ENCODE assay signal across 8 mouse cellular contexts in the genomic region with DNA sequence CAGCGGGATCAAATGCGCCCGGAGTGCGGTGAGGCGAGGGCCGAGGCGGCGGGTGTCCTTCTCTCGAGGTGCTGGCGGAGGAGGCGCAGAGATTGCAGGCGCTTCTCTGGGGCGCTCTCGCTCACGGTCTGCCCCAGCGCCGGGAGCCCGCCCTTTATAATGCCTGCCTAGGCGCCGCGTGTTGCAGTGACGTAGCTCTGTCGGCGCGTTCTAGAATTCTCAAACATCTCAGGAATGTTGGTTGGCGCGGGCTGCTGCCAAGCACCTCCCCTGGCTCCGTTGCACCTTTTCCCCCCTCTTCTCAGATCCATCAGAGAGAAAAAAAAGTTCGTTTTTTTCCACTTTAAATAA. TPM values are rescaled to one million over a fixed set of nuclear protein-coding genes. Genes with fewer than 3 reads are reported as not detected.
A peak's percentile ranks its signal among the peaks of the same experiment; 100 is the strongest.
DNase-seq lines count a peak whose midpoint lies in the region; ATAC-seq lines count a peak whose summit lies in the region.

A gene (minus strand): TSS at position 130 of the 351 bp plus-strand sequence.

- no peaks in the 10 kb centered on the region for H3K9me3 ChIP-seq in forebrain, embryonic 16.5 days (ENCODE audit: control insufficient read depth, low read length)

- peaks cover 66% of the 10 kb centered on the region for H3K4me1 ChIP-seq in forebrain, embryonic 16.5 days (replicated peaks; ENCODE audit: control insufficient read depth, insufficient read depth, low read length)

- DNase-seq in thymus, postnatal 4 days = peak; percentile 16
- no peak for DNase-seq in thymus, postnatal 10 days (ENCODE audit: low spot score in 2 of 2)
- peak; percentile 92 to 94 for DNase-seq in heart, postnatal 10 days
- DNase-seq in kidney, postnatal 4 days = peak; percentile 88 to 93
- peak; percentile 92 for DNase-seq in lung, postnatal 10 days
- peak; percentile 78 to 81 for DNase-seq in right cerebral cortex, postnatal 10 days (ENCODE audit: low spot score in 2 of 2)
- no peak for DNase-seq in cerebellum, adult 11 months

- peak within 1 kb of the TSS; percentile 84 for H3K4me2 ChIP-seq in forebrain, embryonic 16.5 days (ENCODE audit: low read length)

- intact Hi-C loops in heart, postnatal 10 days (cut with DNase I) = loop anchor here (2.0 to 5.0 kb wide), 6 partner anchors 55 to 273 kb away; a partner anchor contains a TSS

- WGBS in forebrain, embryonic 16.5 days = 1% methylated on average over 26 of the region's 29 CpGs

- peak within 1 kb of the TSS; percentile 61 for H3K4me3 ChIP-seq in forebrain, embryonic 16.5 days (replicated peaks; ENCODE audit: low read length)

- peak within 1 kb of the TSS; percentile 54 for H3K27ac ChIP-seq in forebrain, embryonic 16.5 days (ENCODE audit: low read length)

- peak within 1 kb of the TSS; percentile 71 for H3K9ac ChIP-seq in forebrain, embryonic 16.5 days (replicated peaks; ENCODE audit: low read depth, low read length)

- peak; percentile 57 for ATAC-seq in forebrain, embryonic 16.5 days

- H3K27me3 ChIP-seq in forebrain, embryonic 16.5 days (replicated peaks; ENCODE audit: control insufficient read depth, insufficient read depth, low read length) = peaks cover 14% of the 10 kb centered on the region; the same call in 1 of the 2 replicates

- no peaks in the 10 kb centered on the region for H3K36me3 ChIP-seq in forebrain, embryonic 16.5 days (ENCODE audit: control insufficient read depth, insufficient read depth)

RNA-seq across cellular contexts. Expression of the gene that starts here (rescaled TPM):
- 25.4 and 32.1 TPM in 2 replicates for polyA plus RNA-seq in forebrain, embryonic 16.5 days (2015; fragmentation: Nextera tagmentation; extraction: Ambion mirVana)
- total RNA-seq in heart, postnatal 10 days (2021) = 10 to 100 TPM; 39.4 to 45.3 TPM

Comparison
In these comparisons a context has a peak if more than half of its experiments do, and no peak if none do; other contexts are left out.
1. DNase-seq: peak in thymus, postnatal 4 days (single experiment), heart, postnatal 10 days (2 of 2), kidney, postnatal 4 days (2 of 2), lung, postnatal 10 days (single experiment) and right cerebral cortex, postnatal 10 days (2 of 2); none in thymus, postnatal 10 days (0 of 2) and cerebellum, adult 11 months (single experiment).